Mouse (Mus musculus): ENCODE results near the gene Cenpc1. TPM values are rescaled to one million over a fixed set of nuclear protein-coding genes. Genes with fewer than 3 reads are reported as not detected.

The Cenpc1 gene
- 49.5 and 51.6 TPM in 2 replicates for polyA plus RNA-seq (2015; fragmentation: Nextera tagmentation; extraction: Ambion mirVana)

- H3K9me3 ChIP-seq (replicated peaks) = no peaks in the 10 kb centered on the region
- H3K9ac ChIP-seq = peak within 1 kb of the TSS; percentile 81
- peak; percentile 94 for ATAC-seq
- WGBS = under 1% methylated on average over 60 of the region's 60 CpGs
- no peaks in the 10 kb centered on the region for H3K36me3 ChIP-seq (ENCODE audit: poor library complexity, severe bottlenecking)
- H3K4me3 ChIP-seq = peak within 1 kb of the TSS; percentile 83
- peak within 1 kb of the TSS; percentile 63 for H3K4me2 ChIP-seq
- H3K4me1 ChIP-seq = peaks cover 17% of the 10 kb centered on the region
- H3K27ac ChIP-seq = peak within 1 kb of the TSS; percentile 87
- no peaks in the 10 kb centered on the region for H3K27me3 ChIP-seq
Observed at GRCm38 (mm10) chr5:86065101-86065875, at the start of gene Cenpc1. Cenpc1 (minus strand) TSS chr5:86065583.

DNA sequence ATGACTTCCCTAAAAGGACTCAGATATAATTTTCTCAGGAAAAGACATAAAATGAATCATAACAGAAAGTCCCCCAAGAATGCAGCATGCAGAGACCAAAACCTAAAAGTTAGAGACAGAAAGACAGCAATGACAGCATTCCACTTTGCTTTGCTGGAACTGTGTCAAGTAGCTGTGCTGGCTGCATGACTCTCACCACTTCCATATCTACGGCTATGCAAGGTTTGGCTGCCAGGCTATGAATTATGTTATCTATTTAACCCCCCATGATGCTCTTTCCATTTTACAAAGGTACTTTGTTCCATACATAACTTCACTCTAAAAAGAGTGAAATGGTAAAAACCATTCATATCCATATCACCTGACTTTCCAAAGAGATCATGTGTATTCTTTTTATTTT lies 48.6 kb upstream of the Cenpc1 start:
- no peak overlapping the region for H3K4me3 ChIP-seq
- WGBS = 86% methylated on average over 1 of the region's 1 CpGs
- H3K36me3 ChIP-seq (ENCODE audit: poor library complexity, severe bottlenecking) = peaks cover 18% of the 10 kb centered on the region
- H3K27ac ChIP-seq = no peak overlapping the region
- no peaks in the 10 kb centered on the region for H3K27me3 ChIP-seq
- no peak overlapping the region for H3K4me2 ChIP-seq
- no peaks in the 10 kb centered on the region for H3K9me3 ChIP-seq (replicated peaks)
- H3K4me1 ChIP-seq = no peaks in the 10 kb centered on the region
- H3K9ac ChIP-seq = no peak overlapping the region
- ATAC-seq = no peak

DNA sequence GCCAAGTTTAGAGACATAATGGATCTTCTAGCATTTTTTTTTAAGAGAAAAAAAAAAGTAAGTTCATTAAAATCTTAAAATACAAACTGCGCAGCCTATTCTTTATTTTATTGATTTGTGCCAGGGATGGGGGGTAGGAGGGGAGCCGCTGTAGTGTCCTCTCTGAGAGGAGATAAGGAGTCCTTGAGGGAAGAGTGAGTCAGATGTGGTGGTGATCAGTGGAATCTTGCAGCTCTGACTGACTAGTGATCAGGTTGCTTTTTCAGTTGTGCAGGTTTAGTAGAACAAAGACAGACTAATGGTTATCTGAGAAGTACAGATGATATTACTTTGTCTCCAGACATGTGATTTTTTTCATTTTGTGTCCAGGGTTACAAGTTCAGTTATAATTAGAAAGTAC lies 47.7 kb upstream of the Cenpc1 start:
- H3K4me1 ChIP-seq = no peaks in the 10 kb centered on the region
- WGBS = 94% methylated on average over 2 of the region's 2 CpGs
- no peak overlapping the region for H3K4me3 ChIP-seq
- H3K9me3 ChIP-seq (replicated peaks) = no peaks in the 10 kb centered on the region
- no peak overlapping the region for H3K4me2 ChIP-seq
- H3K27ac ChIP-seq = no peak overlapping the region
- ATAC-seq = no peak
- no peak overlapping the region for H3K9ac ChIP-seq
- peaks cover 15% of the 10 kb centered on the region for H3K36me3 ChIP-seq (ENCODE audit: poor library complexity, severe bottlenecking)
- H3K27me3 ChIP-seq = no peaks in the 10 kb centered on the region

DNA sequence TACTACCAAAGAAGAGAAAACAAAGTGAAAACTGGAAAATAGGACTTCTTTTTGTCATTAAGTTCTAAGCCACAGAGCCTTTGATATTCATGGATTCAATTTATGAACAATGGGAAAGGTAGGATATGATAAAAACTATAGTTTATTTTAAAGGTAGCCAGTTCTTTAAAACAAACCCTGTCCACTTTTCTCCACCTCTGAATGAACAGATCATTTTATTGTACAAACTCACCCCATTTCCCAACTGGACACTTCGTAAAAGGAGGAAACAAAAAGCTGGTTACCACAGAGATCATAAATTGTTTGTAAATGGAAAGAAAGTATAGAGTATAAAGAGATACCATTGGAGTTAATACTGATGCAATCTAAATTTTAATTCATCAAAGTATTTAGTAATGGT lies 45.7 kb upstream of the Cenpc1 start:
- ATAC-seq = no peak
- H3K27ac ChIP-seq = no peak overlapping the region
- no peak overlapping the region for H3K4me3 ChIP-seq
- H3K4me1 ChIP-seq = no peaks in the 10 kb centered on the region
- H3K36me3 ChIP-seq (ENCODE audit: poor library complexity, severe bottlenecking) = peaks cover 19% of the 10 kb centered on the region
- H3K9me3 ChIP-seq (replicated peaks) = no peaks in the 10 kb centered on the region
- WGBS = 97% methylated on average over 1 of the region's 1 CpGs
- no peak overlapping the region for H3K4me2 ChIP-seq
- no peaks in the 10 kb centered on the region for H3K27me3 ChIP-seq
- no peak overlapping the region for H3K9ac ChIP-seq

DNA sequence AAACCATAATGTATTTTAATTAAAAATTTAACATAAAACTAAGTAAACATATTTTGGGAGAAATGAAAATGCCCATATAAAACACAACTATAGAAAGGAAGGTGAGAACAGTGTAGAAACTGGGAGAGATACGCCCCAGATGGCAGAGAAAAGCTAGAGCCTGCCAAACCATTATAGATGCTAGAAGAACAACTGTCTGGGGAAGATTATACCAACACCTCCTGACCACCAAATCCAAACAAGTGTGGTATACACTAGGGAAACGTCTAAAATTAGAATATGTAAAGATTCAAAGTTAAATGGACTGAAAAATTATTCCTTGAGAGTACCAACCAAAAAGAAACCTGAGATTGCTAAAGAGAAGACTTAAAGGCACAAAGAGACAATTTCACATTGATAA lies 41.2 kb upstream of the Cenpc1 start:
- 76% methylated on average over 2 of the region's 2 CpGs for WGBS
- Histone ChIP-seq H3K36me3 (ENCODE audit: poor library complexity, severe bottlenecking) (peaks cover 14% of the 10 kb centered on the region), H3K27me3 (no peaks in the 10 kb centered on the region), H3K4me3 (no peak overlapping the region), H3K4me2 (no peak overlapping the region), H3K9me3 (replicated peaks) (no peaks in the 10 kb centered on the region), H3K4me1 (no peaks in the 10 kb centered on the region), H3K27ac (no peak overlapping the region), H3K9ac (no peak overlapping the region)
- no peak for ATAC-seq

DNA sequence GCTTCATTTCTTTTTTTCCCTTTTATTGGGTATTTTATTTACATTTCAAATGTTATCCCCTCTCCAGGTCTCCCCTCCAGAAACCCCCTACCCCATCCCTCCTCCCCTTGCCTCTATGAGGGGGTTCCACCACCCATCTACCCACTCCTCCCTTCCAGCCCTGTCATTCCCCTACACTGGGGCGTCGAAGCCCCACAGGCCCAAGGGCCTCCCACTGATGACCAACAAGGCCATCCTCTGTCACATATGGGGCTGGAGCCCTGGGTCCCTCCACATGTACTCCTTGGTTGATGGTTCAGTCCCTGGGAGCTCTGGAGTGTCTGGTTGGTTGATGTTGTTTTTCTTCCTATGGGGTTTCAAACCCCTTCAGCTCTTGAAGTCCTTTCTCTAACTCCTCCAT lies 36.8 kb upstream of the Cenpc1 start:
- peak; percentile 53; the same call in 1 of the 2 replicates for ATAC-seq
- 92% methylated on average over 2 of the region's 2 CpGs for WGBS

GRCm38 (mm10) chr5:86100621-86101020 lies 35.2 kb upstream of the Cenpc1 start:
- Histone ChIP-seq H3K9ac (no peak overlapping the region), H3K36me3 (ENCODE audit: poor library complexity, severe bottlenecking) (no peaks in the 10 kb centered on the region), H3K27me3 (no peaks in the 10 kb centered on the region), H3K27ac (no peak overlapping the region), H3K4me1 (no peaks in the 10 kb centered on the region), H3K9me3 (replicated peaks) (no peaks in the 10 kb centered on the region), H3K4me2 (no peak overlapping the region), H3K4me3 (no peak overlapping the region)
- 80% methylated on average over 3 of the region's 3 CpGs for WGBS
- no peak for ATAC-seq

More for the DNA sequence above, 36.8 kb upstream of the Cenpc1 start:
- H3K4me2 ChIP-seq = no peak overlapping the region
- no peak overlapping the region for H3K9ac ChIP-seq
- no peak overlapping the region for H3K4me3 ChIP-seq
- H3K4me1 ChIP-seq = no peaks in the 10 kb centered on the region
- H3K27ac ChIP-seq = no peak overlapping the region
- H3K36me3 ChIP-seq (ENCODE audit: poor library complexity, severe bottlenecking) = peaks cover 3% of the 10 kb centered on the region; the same call in 1 of the 2 replicates
- H3K9me3 ChIP-seq (replicated peaks) = no peaks in the 10 kb centered on the region
- no peaks in the 10 kb centered on the region for H3K27me3 ChIP-seq

DNA sequence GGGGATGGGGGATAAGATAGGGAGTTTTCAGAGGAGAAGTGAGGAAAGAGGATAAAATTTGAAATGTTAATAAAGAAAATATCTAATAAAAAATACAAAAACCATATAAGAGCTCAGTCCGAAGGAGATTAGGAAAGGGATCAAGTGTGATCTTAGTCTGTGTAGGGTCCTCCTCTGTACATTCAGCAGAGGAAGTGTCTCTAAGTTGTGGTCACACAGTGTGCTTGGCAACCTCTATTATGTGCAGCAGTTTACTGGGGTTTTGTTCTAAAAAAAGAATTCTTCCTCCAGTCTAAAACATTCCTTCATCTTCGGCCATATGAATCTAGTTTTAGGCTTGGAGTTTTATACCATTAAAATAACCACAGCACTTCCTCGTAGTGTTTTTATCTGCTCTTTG lies 33.6 kb upstream of the Cenpc1 start:
- Histone ChIP-seq H3K4me1 (no peaks in the 10 kb centered on the region), H3K36me3 (ENCODE audit: poor library complexity, severe bottlenecking) (no peaks in the 10 kb centered on the region), H3K27me3 (no peaks in the 10 kb centered on the region), H3K9ac (no peak overlapping the region), H3K4me3 (no peak overlapping the region), H3K27ac (no peak overlapping the region), H3K4me2 (no peak overlapping the region), H3K9me3 (replicated peaks) (no peaks in the 10 kb centered on the region)
- no peak for ATAC-seq
- 87% methylated on average over 3 of the region's 3 CpGs for WGBS

DNA sequence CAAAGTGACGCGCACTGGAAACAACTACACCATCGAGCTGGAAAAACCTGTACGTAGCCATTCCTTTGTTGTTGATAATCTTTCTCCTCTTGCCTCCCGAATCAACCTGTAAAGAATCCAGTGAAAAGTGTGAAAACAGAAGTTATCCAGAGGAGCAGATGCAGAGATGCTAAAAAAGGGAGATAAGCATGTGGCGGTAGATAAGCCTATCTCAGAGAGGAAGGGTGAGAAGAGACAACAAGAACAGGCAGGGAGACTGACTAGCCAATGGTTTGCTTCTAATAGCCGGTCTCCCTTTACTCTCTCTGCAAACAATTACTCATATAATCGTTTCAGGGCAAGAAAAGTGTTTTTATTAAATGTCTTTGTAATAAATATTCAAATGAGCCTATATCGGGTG lies 29.4 kb upstream of the Cenpc1 start:
- Histone ChIP-seq H3K4me2 (no peak overlapping the region), H3K4me3 (no peak overlapping the region), H3K27me3 (no peaks in the 10 kb centered on the region), H3K27ac (no peak overlapping the region), H3K36me3 (ENCODE audit: poor library complexity, severe bottlenecking) (no peaks in the 10 kb centered on the region), H3K9ac (no peak overlapping the region), H3K4me1 (no peaks in the 10 kb centered on the region), H3K9me3 (replicated peaks) (no peaks in the 10 kb centered on the region)
- no peak for ATAC-seq
- 85% methylated on average over 9 of the region's 9 CpGs for WGBS

GRCm38 (mm10) chr5:86086751-86087150 lies 21.4 kb upstream of the Cenpc1 start:
- H3K27me3 ChIP-seq = no peaks in the 10 kb centered on the region
- H3K4me3 ChIP-seq = no peak overlapping the region
- no peak for ATAC-seq
- no peak overlapping the region for H3K4me2 ChIP-seq
- no peaks in the 10 kb centered on the region for H3K36me3 ChIP-seq (ENCODE audit: poor library complexity, severe bottlenecking)
- no peak overlapping the region for H3K27ac ChIP-seq
- no peak overlapping the region for H3K9ac ChIP-seq
- 80% methylated on average over 6 of the region's 6 CpGs for WGBS
- no peaks in the 10 kb centered on the region for H3K9me3 ChIP-seq (replicated peaks)
- no peaks in the 10 kb centered on the region for H3K4me1 ChIP-seq

GRCm38 (mm10) chr5:86084979-86085378 lies 19.6 kb upstream of the Cenpc1 start:
- WGBS = 91% methylated on average over 7 of the region's 7 CpGs
- no peaks in the 10 kb centered on the region for H3K9me3 ChIP-seq (replicated peaks)
- no peak for ATAC-seq

DNA sequence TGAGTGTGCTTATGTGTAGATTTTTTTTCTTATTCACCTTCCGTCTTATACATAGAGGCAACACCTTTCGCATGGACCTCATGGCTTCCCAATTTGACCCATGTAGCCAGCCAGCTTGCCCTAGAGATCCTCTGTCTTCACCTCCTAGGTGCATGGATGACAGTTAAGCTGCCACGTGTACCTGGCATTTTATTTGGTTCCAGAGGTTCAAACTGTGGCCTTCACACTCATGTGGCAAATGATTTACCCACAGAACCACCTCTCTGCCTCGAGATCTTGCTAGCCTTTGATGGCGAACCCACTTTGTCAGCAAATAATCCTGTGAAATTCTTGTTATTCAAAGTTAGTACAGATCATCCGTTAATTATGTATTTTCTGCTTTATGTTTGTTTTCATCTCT lies 18.6 kb upstream of the Cenpc1 start:
- no peak for ATAC-seq
- no peak overlapping the region for H3K4me2 ChIP-seq
- no peak overlapping the region for H3K4me3 ChIP-seq
- no peaks in the 10 kb centered on the region for H3K36me3 ChIP-seq (ENCODE audit: poor library complexity, severe bottlenecking)
- no peaks in the 10 kb centered on the region for H3K27me3 ChIP-seq
- H3K27ac ChIP-seq = no peak overlapping the region
- WGBS = 88% methylated on average over 6 of the region's 6 CpGs
- no peak overlapping the region for H3K9ac ChIP-seq
- H3K9me3 ChIP-seq (replicated peaks) = no peaks in the 10 kb centered on the region
- H3K4me1 ChIP-seq = no peaks in the 10 kb centered on the region

More at GRCm38 (mm10) chr5:86084979-86085378, 19.6 kb upstream of the Cenpc1 start:
- Histone ChIP-seq H3K4me3 (no peak overlapping the region), H3K36me3 (ENCODE audit: poor library complexity, severe bottlenecking) (no peaks in the 10 kb centered on the region), H3K9ac (no peak overlapping the region), H3K27me3 (no peaks in the 10 kb centered on the region), H3K4me1 (no peaks in the 10 kb centered on the region), H3K4me2 (no peak overlapping the region), H3K27ac (no peak overlapping the region)

All from forebrain, embryonic 13.5 days (tissue).